Mouse (Mus musculus) erythroblast, adult 5-6 weeks (primary cell): ENCODE results near the gene Il17a. TPM values are rescaled to one million over a fixed set of nuclear protein-coding genes. Genes with fewer than 3 reads are reported as not detected.
"Not testable (repeated sequence)": the region's sequence is repeated elsewhere in the genome, so short reads cannot be mapped to it uniquely, and the experiment has no call there.

Experiments used
- ATAC-seq: replicated peaks from 2 replicates; pipeline ENCODE4 v1.8.0; 2016; ENCODE audit warnings: moderate number of reproducible peaks, mild to moderate bottlenecking, moderate TSS enrichment, inconsistent platforms; ENCODE audit not compliant: poor library complexity, low FRiP score, severe bottlenecking
- total RNA-seq, 2 experiments: library from RNA; stranded (forward) in 1 of 2; stranded (reverse) in 1 of 2; fragments of 150-400 nt in 1 of 2; fragments of 200-764, 138-1000 nt in 1 of 2; gene quantifications; 2 replicates each; pipeline versions ENCODE4 v1.2.3 to v1.2.4; 2015 to 2017; ENCODE audit warnings: low replicate concordance in 2 of 2

The Il17a gene
- total RNA-seq (2015; ENCODE audit: low replicate concordance) (not detected in 2 replicates), total RNA-seq (2017; ENCODE audit: low replicate concordance) (not detected in 2 replicates)

DNA sequence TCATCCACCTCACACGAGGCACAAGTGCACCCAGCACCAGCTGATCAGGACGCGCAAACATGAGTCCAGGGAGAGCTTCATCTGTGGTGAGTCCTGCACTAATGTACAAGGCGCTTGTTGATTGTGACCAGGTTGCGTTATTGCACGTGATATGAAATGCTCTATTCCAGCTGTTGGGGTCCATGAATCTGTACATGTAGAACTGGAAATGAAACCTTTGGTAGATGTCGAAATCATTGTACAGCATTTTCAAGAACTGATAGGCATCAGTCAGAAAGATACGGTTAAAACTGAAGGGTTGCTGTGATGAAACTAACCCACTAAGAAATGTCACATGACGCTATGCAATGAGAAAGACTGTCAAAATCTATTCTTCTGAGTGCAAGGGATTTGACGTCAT is at the start of gene Il17a:
TSS of gene Il17a (plus strand) at position 3 of the 400 bp plus-strand sequence.
- no peak for ATAC-seq

DNA sequence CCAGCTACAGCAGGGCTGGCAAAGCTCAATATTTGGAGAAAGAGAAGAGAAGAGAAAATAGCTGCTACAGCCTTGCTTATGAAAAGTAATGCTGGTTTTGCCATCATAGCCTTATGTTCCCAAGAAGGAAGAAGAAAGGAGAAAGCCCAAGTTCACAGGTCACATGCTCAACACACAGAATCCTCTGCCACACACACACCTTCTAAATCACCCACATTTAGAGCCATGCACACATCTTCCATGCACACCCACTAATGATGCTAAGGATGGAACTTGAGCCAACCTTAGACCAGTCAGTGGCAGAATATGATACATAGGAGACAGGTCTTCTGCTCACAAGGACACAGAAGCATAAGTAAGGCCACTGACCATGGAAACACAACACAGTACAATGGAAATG is 47.9 kb upstream of the Il17a start:
- ATAC-seq, result no peak

DNA sequence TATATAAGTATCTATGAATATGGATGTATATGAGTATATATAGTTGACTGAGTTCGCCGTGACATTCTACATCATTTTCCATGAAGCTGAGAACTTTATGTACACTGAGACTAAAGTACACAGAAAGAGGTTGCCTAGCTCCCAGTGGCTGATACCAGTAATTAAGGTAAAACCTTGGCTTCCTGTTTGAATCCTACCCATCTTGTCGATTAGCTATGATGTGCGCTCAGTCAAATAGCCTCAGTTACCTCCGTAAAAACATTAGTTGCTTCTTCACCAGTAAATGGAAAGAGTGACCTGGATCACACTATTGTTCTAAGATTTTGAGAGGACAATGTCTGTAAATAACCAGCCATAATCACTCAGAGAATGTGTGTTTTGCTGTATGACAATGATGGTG is 47.3 kb upstream of the Il17a start:
- ATAC-seq, result no peak

DNA sequence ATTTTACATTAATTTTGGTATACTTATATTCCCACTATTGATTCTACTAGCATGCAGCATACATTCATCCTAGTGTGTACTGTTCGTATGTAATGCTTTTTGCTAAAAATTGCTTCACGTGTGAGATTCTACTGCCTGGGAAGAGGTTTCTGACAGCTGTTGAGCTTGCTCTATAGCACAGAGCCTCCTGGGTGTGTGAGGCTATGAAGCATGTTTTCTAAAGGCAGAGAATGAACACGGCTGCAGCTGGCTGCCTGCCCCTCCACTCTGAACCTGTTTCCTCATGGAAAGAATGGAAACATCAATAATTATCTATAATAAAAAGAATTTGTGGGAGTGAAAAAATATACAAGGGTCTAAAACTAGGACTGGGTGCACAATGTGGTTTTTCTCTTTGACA is 46.9 kb upstream of the Il17a start:
- no peak for ATAC-seq

DNA sequence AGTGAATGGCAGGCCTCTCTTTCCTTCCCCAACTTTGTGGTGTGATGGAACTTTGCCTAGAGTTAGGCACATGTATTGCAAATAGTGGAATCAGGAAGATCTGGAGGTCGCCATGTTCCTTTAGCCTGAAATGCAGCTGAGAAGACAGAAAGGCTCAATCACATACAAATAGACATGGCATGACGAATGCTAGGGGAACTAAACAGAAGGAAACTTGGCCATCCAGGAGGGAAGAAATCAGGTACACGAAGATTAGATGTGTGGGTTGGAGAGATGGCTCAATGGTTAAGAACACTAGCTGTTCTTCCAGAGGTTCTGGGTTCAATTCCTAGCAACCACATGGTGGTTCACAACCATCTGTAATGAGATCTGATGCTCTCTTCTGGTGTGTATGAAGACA is 46.3 kb upstream of the Il17a start:
- ATAC-seq, result no peak

DNA sequence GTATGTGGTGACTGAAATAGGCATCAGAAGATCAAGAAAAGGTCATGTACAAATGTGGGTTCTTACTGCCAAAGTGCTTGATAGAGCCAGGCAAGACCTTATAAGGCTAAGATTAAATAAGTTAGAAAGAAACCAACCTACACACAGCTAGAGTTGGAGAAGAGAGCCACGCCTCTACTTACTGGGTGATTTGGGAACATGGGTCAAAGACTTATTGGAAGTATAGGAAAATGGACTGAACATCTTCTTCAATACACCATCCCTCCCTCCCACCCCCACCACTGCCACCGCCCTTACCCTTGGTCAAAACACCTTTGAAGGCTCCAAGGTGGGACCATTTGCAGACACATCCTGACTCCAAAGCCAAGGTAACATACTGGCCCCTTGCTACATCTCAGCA is 45.3 kb upstream of the Il17a start:
- no peak for ATAC-seq

DNA sequence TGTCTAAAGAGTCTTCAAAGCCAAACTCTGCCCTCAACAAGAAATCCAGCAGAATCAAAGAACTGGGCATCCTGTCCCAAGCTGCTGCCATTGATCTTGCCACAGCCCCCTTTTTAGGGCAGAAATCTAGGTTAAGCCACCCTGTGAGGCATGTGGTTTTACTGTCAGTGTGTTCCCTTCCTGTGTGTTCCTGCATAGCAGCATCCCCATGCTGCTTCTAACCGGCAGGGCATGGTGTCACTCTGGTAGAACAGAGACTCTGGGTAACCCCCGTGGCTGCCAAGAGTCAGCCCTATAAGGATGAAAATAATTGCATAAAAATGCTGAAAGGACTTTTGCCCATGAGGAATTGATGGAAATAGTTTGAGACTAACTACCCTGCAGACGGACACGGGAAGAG is 44.8 kb upstream of the Il17a start:
- ATAC-seq, result no peak

DNA sequence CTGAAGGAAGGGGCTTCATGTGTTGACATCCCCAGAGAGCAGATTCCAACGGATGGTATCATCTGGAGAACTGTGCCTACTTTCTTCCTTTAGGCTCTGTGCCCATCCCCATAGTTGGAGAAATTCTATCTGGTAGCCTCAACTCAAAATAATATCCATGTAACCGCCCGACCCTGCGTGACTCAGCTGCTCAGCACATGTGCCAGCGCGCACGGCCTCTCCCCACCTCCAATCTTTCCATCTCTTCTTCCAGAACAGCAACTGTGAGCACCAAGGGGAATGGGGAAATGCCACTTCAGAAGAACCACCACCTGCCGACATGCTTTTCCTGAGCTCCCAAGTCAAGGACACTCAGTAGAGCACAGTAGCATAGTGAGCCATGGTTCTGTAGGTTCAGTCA is 39.4 kb upstream of the Il17a start:
- ATAC-seq, result no peak

DNA sequence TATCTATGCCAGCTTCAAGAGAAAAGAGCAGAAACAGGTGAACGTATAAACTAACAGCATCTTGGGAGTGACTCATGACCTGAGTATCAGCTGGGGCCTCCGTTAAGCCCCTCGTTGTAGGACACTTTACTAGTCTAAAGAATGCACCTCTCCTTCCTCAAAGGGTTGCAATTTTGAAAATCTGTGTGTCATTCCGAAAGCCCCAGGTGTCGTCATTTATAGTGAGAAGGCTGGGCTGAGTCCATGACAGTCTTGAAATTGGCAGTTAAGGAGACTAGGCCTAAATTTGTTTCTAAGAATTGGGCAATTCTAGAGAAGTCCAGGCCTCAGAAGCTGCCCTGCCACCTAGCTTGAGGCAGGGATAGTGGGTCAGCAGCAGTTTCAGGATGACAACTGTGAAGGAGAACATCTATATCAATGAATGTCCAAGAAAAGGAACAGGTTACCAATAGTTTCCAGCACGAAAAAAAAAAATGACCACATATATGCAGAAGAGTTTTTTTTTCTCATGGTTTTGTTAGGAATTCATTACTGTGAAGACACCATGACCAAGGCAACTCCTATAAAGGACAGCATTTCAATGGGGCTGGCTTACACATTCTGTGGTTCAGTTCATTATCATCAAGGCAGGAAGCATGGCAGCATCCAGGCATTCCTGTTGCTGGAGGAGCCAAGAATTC is 36.9 kb upstream of the Il17a start:
- no peak for ATAC-seq

DNA sequence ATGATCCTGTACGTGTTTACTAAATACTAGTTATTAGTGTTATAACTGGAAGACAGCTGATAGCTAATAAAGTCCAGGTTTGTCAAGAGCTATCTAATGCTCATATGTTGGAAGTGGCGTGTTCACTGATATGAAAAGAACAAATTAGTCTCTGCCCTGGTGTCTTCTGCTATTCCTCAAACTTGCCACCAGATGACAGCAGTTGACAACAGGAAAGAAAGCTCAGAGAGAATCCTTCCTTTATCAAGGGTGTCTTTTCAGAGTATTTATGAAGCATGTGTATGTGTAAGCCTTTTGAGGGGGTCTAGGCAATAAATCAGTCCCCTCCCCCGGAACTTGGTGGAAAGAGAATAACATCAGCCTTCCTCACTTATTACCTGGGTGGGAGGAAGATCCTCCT is 30.7 kb upstream of the Il17a start:
- ATAC-seq, result no peak

DNA sequence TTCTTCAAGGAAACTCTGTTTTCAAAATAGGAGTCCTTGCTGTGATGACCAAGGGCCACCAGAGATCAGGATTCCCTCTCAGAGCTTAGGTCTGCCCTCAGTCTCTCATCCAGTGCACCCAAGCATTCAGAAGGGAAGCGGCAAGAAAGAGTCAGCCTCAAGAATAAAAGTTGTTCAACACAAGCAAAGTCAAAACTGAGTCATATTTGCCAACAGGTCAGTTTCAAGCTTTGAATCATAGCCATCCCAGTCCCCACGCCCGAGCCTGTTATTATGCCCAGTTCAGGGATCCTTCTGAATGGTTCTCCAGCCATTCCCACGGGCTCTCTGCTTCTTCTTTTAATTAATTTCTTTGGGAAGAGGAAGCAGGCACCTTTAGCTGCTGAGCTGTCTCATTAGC is 5.9 kb downstream of the Il17a start:
- no peak for ATAC-seq

DNA sequence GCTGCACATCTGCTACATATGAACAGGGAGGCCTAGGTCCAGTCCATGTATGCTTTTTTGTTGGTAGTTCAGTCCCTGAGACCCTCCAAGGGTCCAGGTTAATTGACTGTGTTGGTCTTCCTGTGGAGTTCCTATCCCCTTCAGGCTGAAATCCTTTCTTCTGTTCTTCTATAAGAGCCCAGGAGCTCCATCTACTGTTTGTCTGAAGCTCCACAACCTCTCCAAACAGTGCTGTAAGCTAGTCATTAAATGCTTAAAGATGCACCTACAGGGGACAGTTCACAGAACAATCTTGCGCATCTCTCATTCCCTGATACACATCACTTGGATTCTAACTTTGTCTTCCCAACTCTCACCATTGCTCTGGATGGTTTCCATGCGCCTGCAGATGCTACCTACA is 7.8 kb downstream of the Il17a start:
- ATAC-seq, result no peak

DNA sequence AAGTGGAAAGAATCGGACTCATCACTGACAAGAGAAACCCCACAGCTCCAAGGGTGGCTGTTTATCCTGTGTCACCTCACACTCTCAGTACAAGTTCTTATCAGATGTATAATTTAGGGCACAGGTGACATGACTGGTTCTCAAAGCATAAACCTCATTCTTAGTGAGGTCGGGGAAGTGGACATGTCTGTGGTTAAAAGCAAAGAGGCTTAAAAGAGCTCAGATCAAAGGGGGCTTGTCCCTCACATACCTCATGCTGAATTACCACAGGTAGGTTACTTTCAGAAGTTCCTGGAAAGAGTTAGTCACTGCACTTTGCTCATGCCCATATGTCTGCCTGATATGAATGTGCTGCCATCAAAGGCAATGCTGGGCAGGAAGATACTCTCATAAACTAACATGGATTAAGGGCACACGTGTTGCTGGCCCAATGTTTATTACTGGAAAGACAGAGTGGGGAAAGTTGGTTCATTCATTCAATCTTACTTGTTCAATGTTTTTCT is 9.8 kb downstream of the Il17a start:
- ATAC-seq, result no peak

DNA sequence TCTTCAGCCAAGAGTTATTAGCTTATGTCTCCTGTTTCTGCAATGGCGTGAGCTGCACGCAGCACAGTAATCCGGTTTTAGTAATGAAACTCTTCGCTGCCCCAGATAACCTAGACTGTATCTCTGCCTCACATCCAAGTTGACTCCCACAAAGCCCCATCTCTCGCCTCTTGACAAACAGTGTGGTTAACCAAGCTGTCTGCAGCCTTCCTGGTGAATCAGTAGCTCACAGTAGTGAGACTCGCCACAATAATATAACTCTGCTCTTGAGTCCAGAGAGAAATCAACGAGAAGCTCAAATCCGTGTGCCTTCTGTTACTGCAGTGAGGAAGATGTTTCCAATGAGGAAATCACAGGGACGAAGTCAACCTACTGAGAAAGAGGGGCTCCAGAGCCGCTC is 23.7 kb downstream of the Il17a start:
- no peak for ATAC-seq

DNA sequence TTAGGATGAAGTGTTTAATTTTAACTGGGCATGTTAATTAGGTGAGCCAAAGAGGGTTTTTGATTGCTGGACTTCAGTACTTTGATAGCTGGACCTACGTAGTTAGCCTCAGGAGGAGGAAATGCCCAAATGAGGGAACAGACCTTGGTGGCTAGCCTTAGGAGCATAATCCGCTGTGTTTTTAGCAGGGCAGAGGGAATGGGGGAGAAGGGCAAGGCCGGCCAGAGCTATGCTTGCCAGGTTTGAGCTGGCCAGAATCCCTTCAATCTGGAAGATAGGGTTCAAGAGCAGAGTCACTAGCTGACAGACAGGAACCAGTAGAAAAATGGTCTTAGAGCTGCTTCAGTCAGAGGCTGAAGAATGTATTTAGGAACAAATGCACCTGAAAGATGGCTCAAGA is 26.9 kb downstream of the Il17a start:
- no peak for ATAC-seq

DNA sequence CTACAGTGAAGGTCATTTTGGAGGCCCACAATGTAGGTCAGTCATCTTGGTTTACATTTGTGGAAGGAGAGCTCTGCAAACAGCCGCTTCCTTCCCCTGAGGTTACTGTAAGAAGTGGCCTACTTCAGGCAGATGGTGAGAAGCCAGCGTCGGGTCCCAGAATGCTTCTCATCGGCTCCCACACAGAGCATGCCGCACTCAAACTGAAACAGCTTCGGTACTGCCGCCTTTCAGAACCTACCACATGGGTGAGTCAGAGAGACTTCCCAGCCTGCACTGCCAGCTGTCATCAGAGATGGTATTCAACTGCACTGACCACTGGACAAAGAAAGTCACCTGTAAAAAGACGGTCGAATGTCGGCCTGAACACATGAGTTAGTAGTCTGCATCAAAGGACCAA is 29.1 kb downstream of the Il17a start:
- ATAC-seq, result no peak

DNA sequence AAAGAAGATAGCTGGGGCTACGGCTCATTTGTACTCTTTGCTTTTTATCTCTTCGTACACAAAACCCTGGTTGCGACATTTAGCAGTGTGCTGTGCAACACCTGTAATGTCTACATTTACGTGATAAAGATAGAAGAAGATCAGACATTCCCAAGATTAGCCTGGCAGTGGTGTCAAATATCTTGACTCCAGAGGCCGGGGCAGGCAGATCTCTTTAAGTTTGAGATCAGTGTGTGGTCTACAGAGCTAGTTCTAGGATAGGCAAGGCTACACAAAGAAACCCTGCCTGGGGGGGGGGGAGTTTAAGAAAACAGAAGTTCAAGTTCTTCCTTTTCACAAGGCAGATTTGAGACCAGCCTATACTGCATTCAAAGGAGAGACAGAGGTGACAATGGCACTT is 29.6 kb downstream of the Il17a start:
- no peak for ATAC-seq

DNA sequence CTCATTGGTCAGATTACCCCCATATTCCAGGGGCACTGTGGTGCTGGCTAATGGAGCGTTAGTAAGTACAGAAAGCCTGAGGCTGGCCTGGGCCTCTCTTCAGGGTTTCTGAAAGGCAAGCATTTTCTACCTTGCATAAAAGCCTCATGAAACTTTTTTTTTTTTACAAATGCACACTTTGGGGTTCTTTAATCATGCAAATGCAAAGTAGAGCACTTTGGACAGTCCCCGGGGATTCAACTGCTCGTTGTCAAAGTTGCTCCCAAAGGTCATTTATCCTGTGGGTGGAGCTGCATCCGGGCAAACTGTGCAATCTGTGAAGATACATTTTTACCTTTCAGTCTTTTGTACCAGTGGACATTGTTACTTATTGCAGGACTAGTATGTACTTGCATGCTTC is 30.7 kb downstream of the Il17a start:
- no peak for ATAC-seq

DNA sequence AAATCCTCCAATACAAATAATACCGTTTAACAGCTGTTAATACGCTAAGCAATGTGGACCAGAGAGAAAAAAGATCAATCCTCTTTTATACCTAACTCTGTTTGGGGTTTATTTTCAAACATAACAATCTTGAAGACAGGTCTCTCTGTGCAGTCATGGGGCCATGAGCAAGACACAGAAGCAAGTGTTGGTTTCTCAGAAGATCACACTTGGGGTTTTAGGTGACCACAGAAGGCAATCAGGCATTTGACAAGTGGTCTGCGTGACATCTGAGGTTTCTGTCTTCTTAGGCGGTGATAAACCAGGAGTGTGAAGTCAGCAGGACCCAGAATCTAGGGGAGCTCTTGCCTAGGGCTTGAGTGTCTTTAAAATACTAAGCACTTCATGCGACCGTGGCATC is 35.8 kb downstream of the Il17a start:
- no peak for ATAC-seq

DNA sequence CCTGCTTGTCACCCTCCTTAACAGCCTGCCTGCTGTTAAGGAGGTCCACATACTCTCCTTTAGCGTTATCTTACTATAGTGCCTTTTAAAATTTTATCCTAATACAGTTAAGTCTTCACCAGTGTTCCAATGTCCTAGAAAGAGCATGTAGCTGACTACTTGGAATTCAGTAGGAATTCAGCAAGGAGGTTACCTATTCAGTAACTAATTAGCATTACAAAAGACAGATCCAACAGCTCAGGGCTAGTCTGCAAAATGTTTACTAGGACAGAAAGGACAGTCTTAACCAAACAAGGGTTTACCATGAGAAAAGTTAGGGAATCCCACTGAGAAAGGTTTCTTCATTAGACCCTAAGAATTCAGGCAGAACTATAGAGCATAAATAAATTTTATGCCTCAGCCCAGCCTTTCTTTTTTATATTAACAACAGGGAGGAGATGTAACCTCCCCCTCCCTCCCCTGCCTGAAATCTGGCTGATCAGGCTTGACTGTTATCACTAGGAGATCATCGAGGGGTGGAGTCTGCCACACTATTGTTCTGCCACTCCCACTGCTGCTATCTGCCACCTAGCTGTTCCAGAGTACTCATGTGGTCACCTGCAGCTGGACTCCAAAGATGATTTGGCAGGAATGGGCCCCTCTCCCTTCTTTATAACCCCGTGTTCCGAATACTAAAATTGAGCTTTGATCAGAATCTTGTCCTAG is 43.5 kb downstream of the Il17a start:
- not testable (repeated sequence) for ATAC-seq

DNA sequence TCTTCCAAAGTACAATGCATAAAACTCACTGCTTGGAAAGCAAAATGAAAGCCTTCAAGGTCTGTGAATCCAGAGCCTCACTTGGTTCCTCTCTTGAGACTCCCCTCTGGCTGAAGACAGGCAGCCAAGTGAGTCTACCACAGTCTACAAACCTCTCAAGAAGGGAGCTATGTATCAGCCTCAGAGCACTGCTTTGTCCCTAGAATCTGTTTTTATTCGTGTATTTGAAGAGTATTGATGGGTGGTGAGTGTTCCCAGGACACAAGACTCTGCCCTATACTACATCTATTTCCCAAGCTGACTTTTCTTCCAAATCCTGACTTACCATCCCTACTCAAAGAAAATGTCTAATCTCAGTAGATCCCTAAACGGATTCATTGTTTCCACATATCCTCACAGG is 47.7 kb downstream of the Il17a start:
- no peak for ATAC-seq
